Mouse (Mus musculus): ENCODE data around the gene Smpd3.

Smpd3 gene

DNA sequence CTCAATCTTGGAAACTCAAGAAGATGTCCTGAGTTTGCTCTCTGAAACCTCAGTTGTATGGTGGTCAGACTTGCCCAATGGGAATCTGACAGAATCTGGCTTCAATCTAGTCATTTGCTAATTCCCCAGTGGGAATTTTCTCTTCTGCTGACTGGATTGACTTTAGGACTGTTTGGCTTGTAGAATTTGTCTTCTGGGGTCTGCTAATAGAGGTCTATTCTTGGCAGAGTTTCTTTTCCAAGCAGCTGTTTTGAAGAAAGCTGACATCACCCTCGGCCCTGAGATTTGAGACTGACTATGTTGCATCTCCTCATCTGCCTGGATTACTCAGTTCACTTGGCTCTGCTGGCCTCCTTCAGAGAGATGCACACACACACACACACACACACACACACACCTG lies 38.9 kb downstream of the Smpd3 start:
- in situ Hi-C loops (cut with MboI; ENCODE audit: unreplicated experiment in 2 of 2) = no loop called here

DNA sequence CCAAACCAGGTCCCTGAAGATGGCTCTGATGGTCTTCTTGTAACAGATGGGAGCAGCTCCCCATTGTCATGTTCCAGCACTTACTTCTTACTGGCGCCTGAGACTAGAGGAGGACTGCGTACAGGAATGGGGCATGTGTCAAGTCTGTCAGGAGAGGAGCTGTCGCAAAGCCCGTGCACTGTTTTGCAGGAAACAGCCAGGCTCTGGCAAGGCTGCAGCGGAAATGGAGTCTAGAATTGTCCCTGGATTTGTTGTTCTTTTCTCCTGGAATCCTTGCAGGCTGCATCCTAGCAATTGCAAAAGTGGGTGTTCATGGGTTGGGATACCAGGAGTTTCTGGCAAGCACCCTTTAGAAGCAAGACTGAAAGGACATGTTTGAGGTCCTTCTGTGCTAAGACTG lies 39.5 kb downstream of the Smpd3 start:
- in situ Hi-C loops (cut with MboI; ENCODE audit: unreplicated experiment in 2 of 2) = no loop called here

GRCm38 (mm10) chr8:106292484-106293396 lies 45.0 kb downstream of the Smpd3 start:
- in situ Hi-C loops (cut with MboI; ENCODE audit: unreplicated experiment in 2 of 2) = no loop called here

GRCm38 (mm10) chr8:106289464-106289863 lies 48.3 kb downstream of the Smpd3 start:
- in situ Hi-C loops (cut with MboI; ENCODE audit: unreplicated experiment in 2 of 2) = no loop called here

GRCm38 (mm10) chr8:106288732-106289131 lies 49.1 kb downstream of the Smpd3 start:
- in situ Hi-C loops (cut with MboI; ENCODE audit: unreplicated experiment in 2 of 2) = no loop called here

GRCm38 (mm10) chr8:106287445-106287844 lies 50.3 kb downstream of the Smpd3 start:
- in situ Hi-C loops (cut with MboI; ENCODE audit: unreplicated experiment in 2 of 2) = no loop called here

DNA sequence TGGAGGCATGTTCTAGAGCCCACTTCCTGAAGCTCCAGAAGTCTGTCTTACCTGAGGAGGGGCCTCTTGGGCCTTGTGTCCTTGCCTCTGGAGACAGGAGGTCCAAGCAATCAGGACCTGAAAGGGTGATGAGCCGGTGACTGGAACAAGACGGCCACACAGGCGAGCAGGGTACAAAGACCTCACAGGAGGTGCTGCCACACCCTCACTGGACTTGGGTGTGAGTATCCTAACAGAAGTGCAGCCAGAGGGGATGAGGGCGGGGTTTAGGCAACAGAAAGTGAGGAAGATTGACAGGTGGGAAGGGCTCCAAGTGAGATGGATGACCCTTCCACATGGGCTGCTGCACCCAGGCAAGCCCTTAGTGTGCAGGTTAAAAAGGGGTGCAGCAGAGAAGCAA lies 56.9 kb downstream of the Smpd3 start:
- in situ Hi-C loops (cut with MboI; ENCODE audit: unreplicated experiment in 2 of 2) = no loop called here

- in situ Hi-C loops (cut with MboI; ENCODE audit: unreplicated experiment in 2 of 2) = no loop called here
These were observed 57.6 kb downstream of the Smpd3 start for GRCm38 (mm10) chr8:106280154-106280553.

- in situ Hi-C loops (cut with MboI; ENCODE audit: unreplicated experiment in 2 of 2) = no loop called here
These were observed 59.3 kb downstream of the Smpd3 start for GRCm38 (mm10) chr8:106278367-106279042.

DNA sequence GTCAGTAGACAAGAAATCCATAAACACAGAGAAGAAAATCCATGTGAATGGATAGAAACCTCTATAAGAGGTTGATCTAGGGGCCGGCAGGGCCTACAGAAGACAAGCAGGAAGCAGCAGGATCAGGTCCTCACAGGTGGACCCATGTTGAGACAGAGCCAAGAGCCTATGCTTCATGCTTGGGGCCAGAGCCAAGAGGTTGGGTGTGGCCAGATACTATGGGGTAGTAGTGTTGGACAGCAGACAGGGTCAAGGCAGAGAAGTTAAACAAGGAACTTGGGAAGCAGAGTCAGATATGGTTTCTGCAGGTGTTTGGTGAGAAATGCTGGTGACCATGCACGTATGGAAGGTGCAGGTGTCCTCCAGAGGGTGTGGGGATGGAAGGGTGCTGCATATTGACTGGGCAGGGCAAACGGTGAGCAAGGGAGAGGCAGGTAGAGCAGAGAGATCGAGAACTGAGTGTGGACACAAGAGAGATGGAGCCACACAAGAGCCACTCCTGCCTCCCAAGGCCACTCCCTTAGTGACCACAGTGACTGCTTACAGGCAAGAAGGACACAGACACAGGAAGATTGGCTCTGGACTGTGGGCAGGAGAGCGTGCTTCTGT lies 61.0 kb downstream of the Smpd3 start:
- in situ Hi-C loops (cut with MboI; ENCODE audit: unreplicated experiment in 2 of 2) = no loop called here

GRCm38 (mm10) chr8:106273468-106273867 lies 64.3 kb downstream of the Smpd3 start:
- in situ Hi-C loops (cut with MboI; ENCODE audit: unreplicated experiment in 2 of 2) = loop anchor here in 1 of 2 experiments (25.0 kb wide), 1 partner anchor 389 kb away; no protein-coding TSS in a partner anchor

DNA sequence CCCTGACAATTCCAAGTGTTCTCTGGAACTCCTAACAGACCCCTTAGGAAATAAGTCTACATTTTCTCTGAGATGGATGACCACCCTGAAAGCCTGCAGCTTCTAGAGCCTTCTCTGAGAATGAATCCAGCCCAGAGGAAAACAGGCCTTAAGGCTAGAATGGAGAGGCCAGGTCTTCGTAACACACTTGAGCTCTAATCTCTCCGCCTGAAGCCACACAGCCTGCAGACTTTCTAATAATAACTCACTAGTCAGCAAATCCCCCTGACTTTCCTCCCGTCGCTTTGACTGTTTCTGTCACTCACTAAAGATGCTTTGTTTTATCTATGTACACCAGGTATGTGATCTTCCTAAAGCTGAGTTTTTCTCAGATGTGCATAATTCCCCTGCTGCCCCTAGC lies 66.4 kb downstream of the Smpd3 start:
- in situ Hi-C loops (cut with MboI; ENCODE audit: unreplicated experiment in 2 of 2) = loop anchor here in 1 of 2 experiments (25.0 kb wide), 1 partner anchor 391 kb away; no protein-coding TSS in a partner anchor

DNA sequence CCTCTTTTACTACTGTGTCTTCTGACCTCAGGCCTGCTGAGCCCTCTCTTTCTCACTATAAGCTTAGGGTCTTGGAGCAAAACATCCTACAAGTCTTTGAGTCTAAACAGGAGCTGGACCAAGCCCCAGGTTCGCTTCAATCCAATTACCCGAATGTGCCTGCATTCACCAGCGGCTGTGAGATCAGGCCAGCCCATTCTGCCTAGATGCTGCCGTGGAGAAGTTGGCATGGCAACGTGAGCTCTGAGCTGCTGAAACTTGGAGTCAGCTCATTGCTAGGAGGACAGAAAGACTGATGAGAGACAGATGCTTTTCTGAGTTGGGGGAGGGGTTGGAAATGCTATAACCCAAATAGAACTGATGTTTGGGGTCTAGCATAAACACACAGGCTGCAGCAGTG lies 67.0 kb downstream of the Smpd3 start:
- in situ Hi-C loops (cut with MboI; ENCODE audit: unreplicated experiment in 2 of 2) = loop anchor here in 1 of 2 experiments (25.0 kb wide), 1 partner anchor 391 kb away; no protein-coding TSS in a partner anchor

DNA sequence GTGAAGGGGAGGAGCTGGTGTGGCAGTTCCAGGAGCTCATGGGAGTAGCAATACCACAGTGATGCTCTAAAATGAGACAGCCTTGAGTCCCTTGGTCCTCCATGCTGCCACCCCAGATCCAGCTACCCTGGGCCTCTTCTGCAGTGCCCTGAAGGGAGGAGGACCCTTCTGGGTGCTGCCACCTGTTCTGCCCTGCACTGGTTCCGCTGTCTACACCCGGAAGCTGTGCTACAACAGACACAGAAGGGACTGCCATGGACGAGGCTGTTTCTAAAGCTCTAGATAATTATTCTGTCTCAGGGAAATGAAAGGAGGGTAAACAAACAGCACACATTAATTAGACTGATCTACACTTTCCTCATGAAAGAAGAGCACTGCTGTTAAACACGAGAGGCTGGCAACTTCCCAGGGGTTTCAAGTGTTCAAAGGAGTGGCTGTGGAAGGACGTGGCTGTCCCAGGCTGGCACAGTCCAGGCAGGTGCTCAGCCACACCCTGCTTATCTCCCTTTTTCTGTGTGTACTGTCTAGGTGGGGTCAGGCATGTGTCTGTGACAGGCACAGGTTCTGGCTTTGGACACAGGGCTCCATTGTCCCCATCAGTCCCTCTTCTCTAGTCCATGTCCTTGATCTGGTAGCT lies 69.0 kb downstream of the Smpd3 start:
- in situ Hi-C loops (cut with MboI; ENCODE audit: unreplicated experiment in 2 of 2) = loop anchor here in 1 of 2 experiments (25.0 kb wide), 1 partner anchor 393 kb away; no protein-coding TSS in a partner anchor

- in situ Hi-C loops (cut with MboI; ENCODE audit: unreplicated experiment in 2 of 2) = loop anchor here in 1 of 2 experiments (25.0 kb wide), 1 partner anchor 397 kb away; no protein-coding TSS in a partner anchor
These were observed 72.4 kb downstream of the Smpd3 start for GRCm38 (mm10) chr8:106265398-106265797.

- in situ Hi-C loops (cut with MboI; ENCODE audit: unreplicated experiment in 2 of 2) = loop anchor here in 1 of 2 experiments (25.0 kb wide), 1 partner anchor 398 kb away; no protein-coding TSS in a partner anchor
These were observed 73.9 kb downstream of the Smpd3 start for GRCm38 (mm10) chr8:106263928-106264327.

- in situ Hi-C loops (cut with MboI; ENCODE audit: unreplicated experiment in 2 of 2) = loop anchor here in 1 of 2 experiments (25.0 kb wide), 1 partner anchor 400 kb away; no protein-coding TSS in a partner anchor
These were observed 75.4 kb downstream of the Smpd3 start for GRCm38 (mm10) chr8:106262343-106262742.

DNA sequence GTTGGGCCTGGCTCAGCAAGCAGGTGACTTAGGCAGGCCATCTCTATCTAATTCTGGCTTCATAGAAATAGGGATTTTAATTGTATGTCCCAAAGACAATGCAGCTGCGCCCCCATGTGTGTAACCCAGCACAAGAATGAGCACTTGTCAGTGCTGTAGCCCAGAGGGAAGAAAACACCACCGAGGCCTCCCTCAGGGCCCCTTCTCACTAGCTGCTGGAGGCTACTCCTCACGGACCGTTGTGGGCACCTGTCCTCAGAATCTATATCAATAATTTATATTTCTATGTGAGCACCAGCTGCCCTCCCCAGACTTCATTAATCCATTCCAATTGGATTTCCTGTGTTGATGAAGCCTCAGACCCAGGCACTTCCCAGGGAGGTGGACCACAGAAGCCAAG lies 76.9 kb downstream of the Smpd3 start:
- in situ Hi-C loops (cut with MboI; ENCODE audit: unreplicated experiment in 2 of 2) = loop anchor here in 1 of 2 experiments (25.0 kb wide), 1 partner anchor 401 kb away; no protein-coding TSS in a partner anchor

DNA sequence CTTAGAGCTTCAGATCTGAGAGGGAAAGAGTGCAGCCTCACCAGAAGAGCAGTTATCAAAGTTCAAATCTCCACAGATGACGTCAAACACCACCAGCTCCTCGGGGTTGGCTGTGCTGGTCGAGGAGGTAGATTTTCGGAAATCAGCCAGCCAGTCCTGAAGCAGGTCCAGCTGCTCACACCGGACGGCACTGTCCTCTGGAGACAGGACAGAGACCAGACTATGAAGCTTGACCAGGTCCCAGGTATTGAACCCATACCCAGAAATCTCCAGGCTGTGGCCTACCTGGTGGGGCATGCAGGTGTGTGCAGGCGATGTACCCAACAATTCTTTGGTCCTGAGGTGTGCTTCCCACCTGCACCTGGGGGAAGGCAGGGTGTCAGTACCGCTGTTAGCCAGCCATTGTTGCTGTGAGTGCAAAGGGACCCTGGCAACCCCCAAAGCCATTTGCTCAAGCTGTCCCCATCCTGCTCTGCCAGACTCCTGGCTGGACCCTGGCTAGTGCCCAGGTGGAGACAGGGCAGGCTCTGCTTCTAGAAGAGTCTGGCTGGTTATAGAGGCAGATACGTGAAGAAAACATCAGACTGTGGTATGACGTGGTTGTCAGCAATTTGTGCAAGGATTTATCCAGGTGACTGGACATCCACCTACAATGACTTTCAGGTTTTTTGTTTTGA lies 78.1 kb downstream of the Smpd3 start:
- in situ Hi-C loops (cut with MboI; ENCODE audit: unreplicated experiment in 2 of 2) = loop anchor here in 1 of 2 experiments (25.0 kb wide), 1 partner anchor 403 kb away; no protein-coding TSS in a partner anchor

Data from v-Abl transformed pro-B cells (cell line).